Mouse (Mus musculus) MEL-GATA-1-ER (cell line): ENCODE data around the gene Ppm1a.
"Not testable (repeated sequence)": the region's sequence is repeated elsewhere in the genome, so short reads cannot be mapped to it uniquely, and the experiment has no call there.

Source experiments
- DNase-seq: peaks from one replicate; pipeline ENCODE4 v3.0.0-alpha.2; 2012; ENCODE audit warnings: low read depth; ENCODE audit errors: extremely low read depth

Gene Ppm1a

GRCm38 (mm10) chr12:72761649-72762261, 4.5 kb downstream of the Ppm1a start:
- no peak for DNase-seq

GRCm38 (mm10) chr12:72762502-72762901, 5.2 kb downstream of the Ppm1a start:
- peak; percentile 54 for DNase-seq

- DNase-seq, result no peak
These were observed 5.9 kb downstream of the Ppm1a start for GRCm38 (mm10) chr12:72763156-72763555.

DNA sequence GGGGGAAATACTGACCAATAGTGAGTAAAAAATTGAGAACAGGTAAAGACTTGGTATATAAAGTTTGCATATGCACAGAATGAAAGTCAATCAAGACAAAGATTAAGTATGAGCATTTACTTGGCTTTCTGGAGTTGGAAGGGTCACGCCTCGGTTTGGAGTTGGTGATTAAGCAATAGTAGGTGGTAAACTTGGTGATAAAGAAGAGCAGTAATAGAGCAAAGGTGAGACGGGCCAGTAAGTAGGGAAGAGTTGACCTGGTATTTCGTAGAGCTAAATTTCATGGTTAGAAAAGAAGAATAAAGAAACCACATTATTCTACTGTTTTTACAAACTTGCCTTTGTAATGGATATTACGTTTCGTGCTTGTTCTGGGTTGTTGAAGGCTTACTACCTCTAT, 10.6 kb downstream of the Ppm1a start:
- no peak for DNase-seq

- no peak for DNase-seq
These were observed 11.0 kb downstream of the Ppm1a start for GRCm38 (mm10) chr12:72768230-72768629.

DNA sequence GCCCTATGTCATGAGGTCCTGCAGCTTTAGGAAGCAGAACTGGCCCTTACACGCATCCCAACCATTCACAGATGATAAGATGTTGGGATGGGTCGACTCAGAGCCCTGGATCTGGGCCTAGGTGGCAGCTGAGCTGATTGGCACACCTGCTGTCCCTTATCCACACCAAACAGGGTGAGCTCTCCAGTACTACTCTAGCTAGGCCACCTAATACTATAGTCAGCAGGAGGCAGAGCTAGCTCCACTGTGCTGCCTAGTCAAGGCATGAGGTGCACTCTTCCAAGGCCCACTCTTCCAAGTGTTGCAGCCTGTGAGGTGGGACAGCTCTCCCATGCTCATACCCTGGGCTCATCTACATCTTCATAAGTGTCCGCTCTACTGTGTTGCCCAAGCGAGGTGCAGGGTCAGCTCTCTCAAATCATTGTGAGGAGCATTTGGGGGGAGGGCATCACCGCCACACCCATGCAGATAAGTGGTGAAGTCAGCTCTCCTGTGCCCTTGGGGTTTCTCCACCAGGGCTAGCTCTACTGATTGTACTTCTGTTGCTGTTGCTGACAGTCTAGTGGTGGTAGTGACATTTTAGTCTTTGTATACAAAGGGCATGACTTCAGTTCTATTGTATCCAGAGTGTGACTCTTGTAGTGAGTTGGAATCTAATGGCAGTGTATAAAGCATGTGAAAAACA, 12.4 kb downstream of the Ppm1a start:
- DNase-seq, result no peak

- no peak for DNase-seq
These were observed 13.9 kb downstream of the Ppm1a start for GRCm38 (mm10) chr12:72771153-72771552.

GRCm38 (mm10) chr12:72771711-72772110, 14.5 kb downstream of the Ppm1a start:
- no peak for DNase-seq

- DNase-seq, result no peak
These were observed 16.7 kb downstream of the Ppm1a start for GRCm38 (mm10) chr12:72773921-72774320.

- no peak for DNase-seq
These were observed 20.0 kb downstream of the Ppm1a start for GRCm38 (mm10) chr12:72777244-72777643.

GRCm38 (mm10) chr12:72780136-72780535, 22.9 kb downstream of the Ppm1a start:
- no peak for DNase-seq

GRCm38 (mm10) chr12:72782786-72783185, 25.5 kb downstream of the Ppm1a start:
- not testable (repeated sequence) for DNase-seq

DNA sequence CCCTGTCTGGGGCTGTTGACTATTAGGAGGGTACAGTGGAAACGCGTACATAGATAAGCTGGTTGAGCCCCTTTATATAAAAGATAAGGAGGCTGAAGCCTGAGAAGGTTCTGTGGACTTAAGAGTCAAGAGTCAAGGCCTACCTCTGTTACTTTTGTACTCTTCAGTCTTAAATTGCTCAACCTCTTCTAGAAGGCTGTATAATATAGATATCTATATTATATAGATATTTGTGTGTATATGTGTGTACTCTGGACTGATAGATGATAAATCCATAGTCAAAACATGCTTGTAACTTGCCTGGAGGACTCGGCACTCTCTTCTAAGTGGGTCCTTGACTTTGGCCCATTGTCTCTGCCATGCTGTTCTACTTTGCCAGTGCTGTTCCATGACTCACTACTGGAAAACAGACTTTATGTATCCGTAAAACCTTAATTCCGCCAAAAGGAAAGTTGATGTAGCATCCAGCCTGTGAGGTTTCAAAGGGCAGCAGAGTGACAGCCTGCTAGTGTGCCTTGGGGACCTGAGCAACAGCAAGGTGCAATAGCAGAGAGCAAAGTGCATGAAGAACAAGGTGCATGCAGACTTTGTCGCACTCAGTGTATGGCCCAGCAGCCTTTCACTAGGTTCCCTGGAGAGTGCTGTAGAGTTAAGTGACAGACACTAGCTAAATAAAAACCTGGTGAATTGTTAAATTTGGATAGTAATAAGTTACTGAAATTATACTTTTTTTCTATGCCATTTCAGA, 28.1 kb downstream of the Ppm1a start:
- no peak for DNase-seq

- no peak for DNase-seq
These were observed 29.3 kb downstream of the Ppm1a start for GRCm38 (mm10) chr12:72786551-72786950.

DNA sequence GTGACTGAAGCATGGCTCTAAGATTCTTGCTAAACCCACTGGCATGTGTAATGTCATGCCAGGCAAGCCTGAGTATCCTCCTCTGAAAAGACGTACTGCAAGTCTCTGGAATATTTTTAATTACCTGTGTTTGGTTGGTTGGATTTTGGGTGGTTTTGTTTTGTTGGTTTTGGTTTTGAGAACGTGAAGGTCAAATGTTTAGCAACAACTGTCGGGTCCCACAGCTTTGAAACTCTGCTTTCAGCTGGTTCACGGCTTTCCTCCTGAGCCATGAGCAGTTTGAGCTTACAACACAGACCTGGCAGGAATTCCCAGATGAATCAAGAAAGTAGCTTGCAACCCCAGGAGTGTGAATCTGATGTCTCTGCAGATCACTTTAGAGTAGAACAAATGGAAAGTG, 29.7 kb downstream of the Ppm1a start:
- no peak for DNase-seq

GRCm38 (mm10) chr12:72790538-72790937, 33.3 kb downstream of the Ppm1a start:
- DNase-seq, result peak; percentile 79

GRCm38 (mm10) chr12:72792320-72793091, 35.3 kb downstream of the Ppm1a start:
- DNase-seq, result no peak

DNA sequence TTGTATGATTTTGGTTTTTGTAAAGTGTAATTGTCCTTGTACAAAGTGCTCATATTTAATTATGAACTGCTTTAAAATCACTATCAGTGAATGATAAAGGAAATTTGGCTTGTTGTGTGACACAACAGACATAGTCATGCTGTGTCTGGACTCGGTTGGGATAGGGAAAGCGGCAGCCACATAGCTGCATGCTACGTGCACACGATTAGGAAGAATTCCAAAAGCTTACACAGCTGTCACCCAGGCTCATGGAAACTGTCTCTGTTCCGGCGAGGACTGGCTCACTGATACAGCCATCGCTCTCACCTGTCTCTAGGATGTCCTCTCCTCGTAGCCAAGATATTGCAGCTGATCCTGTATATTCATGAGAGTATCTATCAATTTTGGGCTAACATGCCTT, 36.7 kb downstream of the Ppm1a start:
- DNase-seq, result no peak

- DNase-seq, result peak; percentile 43
These were observed 52.5 kb downstream of the Ppm1a start for GRCm38 (mm10) chr12:72809798-72810197.

- no peak for DNase-seq
These were observed 54.3 kb downstream of the Ppm1a start for GRCm38 (mm10) chr12:72811588-72811987.

GRCm38 (mm10) chr12:72820940-72821431, 63.7 kb downstream of the Ppm1a start:
- no peak for DNase-seq

GRCm38 (mm10) chr12:72821589-72821988, 64.3 kb downstream of the Ppm1a start:
- no peak for DNase-seq
